Mouse (Mus musculus): ENCODE measurements around the gene Cdk14.
"Not testable (repeated sequence)": the region's sequence is repeated elsewhere in the genome, so short reads cannot be mapped to it uniquely, and the experiment has no call there.

Cdk14 gene

DNA sequence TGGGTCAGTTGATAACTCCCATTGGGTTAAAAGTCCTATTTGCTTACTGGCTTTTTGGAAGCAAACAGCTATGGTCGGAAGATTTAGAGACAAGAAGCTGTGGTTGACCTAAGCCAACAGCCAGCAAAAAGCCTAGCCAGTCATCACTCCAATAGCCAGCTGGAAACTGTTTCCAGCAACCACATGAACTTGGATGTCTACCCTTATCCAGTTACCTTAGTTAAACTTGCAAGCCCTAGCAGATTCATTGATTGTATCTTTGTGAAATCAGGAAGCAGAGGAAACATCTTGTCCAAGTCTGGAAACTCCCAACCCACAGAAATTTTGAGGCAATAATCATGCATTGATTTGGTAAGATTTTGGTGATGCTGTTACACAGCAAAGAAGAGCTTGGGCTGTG lies 458.5 kb downstream of the Cdk14 start:
- no peak for DNase-seq

DNA sequence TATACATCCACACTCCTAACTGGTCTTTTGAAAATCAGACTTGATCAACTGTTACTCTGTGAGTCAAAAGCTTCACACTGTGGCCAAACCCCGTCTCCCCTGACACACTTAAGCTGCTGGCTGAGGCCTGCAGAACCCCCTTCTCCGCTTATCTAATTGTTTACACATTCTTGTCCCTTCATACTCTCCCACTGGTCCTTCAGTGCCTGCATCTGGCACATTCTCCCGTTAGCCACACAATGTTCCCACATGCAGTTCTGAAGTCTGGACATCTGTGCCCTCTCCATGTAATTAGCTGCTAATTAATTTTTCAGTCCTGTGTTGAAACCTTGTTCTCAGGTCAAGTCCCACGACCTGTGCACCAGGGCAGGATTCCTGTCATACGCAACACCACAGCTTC lies 460.7 kb downstream of the Cdk14 start:
- DNase-seq = no peak

DNA sequence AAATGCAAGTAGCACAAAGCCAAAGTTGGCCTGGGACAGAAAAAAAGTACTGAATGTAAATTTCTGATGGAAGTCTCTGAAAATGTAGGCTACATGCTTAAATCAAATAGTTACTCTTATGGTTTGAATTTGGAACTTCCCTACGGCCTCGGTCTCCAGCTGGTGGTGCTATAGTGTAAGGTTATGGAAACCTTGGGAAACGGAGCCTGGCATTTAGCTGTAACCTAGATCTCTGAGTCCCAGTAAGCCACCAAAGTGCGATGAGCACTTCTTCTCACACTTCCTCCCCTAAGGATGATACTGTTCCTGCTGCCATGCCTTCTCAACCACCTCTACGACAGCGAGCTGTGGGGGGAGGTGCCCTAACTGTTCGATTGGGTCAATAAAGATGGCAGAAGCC lies 464.1 kb downstream of the Cdk14 start:
- DNase-seq = no peak

DNA sequence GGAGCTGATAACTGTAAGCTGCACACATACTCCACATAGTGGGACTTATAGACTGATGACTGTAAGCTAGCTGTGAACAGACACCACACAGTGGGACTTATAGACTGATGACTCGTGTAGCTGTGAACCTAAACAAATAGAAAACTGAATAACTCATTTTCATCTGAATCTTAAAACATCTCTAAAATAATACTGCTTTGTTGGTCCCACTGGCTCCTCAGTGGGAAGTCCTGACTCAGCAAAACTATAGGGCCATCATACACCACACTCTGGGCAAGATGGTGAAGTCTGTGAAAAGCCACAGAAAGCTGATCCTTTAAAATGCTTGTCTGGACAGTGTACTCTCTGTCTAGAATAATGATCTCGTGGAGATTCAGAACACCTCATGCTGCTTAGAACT lies 464.7 kb downstream of the Cdk14 start:
- no peak for DNase-seq

DNA sequence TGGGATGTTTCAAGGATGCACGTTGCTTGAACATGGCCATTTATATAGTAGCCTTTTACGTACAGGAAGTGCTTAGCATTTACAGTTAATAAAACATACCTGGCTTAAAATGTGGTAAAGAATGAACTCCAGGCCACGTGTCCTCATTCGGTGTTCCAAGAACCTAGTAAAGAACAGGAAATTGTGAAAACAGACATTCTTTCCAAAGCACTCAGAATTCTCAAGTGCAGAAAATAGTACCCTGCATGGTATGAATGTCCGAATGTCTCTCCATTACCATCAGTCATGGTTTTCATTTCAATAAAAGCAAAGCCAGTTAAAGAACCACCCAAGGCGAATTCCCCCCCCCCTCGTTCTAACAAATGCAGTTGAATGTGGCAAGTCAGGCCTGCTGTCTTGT lies 470.7 kb downstream of the Cdk14 start:
- DNase-seq = no peak

DNA sequence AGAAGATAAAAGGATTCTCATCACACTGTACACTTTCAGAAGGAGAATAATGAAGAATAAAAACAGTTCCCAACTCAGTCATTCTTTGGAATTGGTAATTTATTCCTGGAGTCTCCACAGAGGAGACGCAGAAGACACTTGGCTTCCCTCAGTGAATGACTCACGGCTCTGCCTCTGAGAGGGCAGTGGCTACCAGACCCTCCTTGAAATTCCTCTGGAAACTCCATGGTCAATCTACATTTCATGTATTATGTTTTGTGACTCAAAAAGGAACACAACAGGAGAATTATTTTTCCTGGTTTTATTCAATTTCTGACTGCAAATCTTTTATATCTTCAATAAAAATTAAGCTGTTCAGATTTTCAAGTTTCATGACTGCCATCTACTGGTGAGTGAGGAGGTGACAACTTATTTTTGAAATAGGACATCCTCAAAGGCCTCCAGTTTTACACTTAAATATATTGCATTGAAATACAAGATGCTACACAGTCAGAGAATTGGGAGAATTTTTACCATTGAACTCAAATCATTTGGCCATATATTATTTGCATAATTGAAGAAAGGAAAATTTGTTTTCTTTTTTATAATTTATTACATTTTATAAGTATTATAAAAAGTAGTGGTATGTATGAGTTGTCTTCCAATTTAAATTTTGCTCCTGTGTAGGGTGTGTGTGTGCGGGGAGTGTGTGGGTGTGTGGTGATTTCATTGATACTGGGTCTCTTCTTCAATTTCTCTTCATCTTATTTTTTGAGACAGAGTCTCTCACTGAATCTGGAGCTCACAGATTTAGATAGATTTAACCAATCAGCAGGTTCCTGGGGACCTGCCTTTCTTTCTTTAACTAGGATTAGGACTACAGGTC lies 471.8 kb downstream of the Cdk14 start:
- DNase-seq = peak; percentile 26 to 58

DNA sequence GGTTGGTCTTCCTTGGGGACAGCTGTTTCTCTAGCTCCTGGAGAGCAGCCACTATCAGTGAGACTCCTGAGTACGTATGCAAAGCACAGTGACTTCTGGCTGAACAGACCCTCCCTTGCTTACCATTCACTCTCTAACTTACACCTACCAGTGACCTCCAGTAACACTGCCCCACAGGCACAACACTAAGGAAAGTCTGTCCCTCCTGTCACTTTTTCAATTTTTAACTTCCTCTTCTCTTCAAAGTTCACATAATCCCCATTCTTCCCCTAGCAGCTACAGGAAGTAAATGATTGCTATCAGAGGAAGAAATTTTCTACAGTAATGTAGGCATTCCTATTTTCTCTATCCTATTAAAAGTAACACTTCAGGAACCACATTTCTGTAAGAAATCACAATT lies 485.0 kb downstream of the Cdk14 start:
- DNase-seq = no peak

DNA sequence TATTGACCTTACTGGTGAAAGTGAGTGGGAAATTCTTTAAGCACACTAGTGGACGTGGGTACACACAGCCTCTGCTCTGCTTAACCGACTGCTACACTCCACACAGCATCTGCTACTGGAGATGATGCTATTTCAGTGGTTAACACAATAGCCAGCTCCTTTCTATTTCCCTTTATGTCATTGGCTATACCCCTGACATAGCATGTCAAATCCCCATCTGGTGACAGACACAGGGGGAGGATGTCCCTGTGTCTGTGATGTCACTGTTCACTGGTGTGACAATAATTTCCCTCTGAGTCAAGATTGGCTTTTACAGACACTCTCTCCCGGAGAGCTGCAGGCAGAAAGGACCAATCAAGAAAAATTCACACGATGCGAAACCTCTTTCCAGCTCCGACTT lies 485.6 kb downstream of the Cdk14 start:
- no peak for DNase-seq

DNA sequence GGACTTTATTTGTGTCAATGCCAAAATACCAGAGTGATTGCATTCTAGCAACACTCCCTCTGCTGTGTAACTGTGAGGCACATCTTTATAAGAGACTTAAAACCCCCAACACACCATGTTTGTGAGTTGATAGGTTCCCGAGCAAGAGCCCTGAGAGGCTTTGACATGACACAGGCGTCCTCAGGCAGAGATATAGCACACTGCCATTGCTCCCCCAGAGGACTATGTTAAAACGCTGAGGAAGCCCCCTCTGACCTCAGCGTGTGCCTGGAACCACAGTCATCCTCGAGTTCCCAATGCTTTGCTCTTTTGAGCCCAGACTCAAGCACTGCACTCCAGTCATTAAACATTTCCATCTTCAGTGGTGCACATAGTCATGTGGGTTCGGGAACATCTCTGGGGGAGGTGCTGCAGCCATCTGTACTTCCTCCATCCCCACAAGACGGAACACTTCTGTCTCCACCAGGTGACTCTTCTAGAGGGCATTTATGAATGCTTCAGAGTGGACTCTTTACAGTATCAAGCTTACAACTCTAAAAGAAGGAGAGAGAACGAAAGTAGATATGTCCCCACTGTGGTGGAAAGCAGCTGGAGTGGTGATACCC lies 488.5 kb downstream of the Cdk14 start:
- no peak for DNase-seq

DNA sequence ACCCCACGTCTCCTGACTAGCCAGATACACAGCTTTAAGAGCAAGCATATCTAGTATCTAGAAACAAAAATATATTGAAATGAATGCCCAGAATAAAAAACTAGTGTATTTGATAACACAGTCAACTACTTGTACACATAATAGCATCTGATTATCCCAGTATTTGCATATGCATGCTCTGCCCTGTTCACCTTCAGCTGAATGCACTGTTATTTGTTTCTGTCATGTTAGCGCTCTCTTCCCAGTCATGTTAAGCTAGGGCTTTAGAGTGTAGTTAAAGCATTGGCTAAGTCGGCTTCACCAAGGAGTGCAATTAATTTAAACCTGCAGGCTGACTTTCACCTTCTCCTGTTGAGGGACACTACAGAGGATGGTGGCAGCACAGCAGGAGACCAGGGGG lies 490.5 kb downstream of the Cdk14 start:
- no peak for DNase-seq

DNA sequence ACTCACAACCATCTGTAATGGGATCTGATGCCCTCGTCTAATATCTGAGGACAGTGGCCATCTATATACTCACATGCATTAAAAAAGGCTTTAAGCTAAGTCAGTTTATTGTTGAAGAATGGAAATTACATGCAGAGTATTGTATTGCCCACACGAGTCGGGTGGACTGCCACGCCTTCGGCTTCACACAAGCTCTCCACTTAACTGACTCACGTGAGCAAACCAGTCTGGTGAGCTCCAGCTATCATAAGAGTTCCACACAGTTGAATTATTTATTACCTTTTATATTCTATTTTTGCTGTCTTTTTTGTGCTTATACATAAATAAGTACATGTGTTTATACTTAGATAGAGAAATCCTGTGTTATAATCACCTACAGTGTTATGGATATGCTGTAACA lies 495.2 kb downstream of the Cdk14 start:
- no peak for DNase-seq

DNA sequence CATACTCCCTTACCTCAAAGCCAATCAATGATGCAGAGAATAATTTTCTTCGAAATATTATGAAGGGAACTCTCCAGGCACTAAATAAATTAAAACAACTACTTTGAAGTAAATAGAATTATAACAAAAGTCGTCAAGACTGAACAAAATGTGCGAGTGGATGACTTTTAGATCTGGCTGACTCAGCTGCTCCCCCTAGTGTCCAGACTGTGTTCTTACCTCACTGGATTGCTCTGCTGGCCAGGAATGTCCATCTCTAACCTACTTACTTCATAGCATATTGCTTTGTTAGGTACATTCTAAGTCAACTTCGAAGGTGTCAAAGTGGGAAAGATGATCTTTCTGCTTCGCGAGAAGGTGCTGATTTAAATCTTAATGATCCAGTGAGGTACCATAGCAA lies 501.7 kb downstream of the Cdk14 start:
- DNase-seq = peak; percentile 82 to 83

DNA sequence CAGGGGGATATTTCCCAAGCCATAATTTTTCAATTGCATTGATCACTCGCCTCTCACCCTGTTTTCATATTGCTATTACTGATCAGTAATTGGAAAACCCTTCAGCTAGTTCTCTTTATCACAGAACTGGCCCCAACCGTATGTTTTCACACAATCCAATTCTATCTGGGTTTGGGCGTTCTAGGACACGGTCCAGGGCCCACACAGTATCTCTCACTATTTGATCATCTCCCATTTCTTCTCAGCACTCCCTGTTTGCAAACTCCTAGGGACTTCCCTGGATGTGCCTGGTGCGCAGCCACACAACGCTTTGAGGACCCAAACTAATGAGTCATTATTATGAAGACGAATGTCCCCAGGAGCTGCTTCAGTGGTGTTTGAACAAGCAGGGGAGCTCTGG lies 502.4 kb downstream of the Cdk14 start:
- no peak for DNase-seq

DNA sequence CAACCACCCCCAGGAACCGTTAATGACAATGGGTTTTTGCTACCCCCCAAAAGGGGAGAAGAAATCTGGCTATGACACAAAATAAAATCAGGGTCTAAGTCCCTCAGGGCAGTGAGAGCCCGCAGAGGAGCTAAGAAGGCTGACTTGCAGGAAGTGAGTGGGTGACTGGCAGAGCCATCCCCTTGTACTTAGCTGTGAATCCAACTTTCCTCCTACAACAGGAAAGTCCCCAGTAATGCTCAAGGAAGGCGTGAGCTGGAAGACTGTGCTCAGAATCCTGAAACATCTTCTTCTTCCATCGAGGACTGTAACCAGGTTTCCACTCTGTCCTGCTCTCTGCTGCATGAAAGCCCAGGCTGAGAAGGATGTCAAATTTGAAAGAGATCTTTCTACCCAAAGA lies 502.8 kb downstream of the Cdk14 start:
- no peak for DNase-seq

DNA sequence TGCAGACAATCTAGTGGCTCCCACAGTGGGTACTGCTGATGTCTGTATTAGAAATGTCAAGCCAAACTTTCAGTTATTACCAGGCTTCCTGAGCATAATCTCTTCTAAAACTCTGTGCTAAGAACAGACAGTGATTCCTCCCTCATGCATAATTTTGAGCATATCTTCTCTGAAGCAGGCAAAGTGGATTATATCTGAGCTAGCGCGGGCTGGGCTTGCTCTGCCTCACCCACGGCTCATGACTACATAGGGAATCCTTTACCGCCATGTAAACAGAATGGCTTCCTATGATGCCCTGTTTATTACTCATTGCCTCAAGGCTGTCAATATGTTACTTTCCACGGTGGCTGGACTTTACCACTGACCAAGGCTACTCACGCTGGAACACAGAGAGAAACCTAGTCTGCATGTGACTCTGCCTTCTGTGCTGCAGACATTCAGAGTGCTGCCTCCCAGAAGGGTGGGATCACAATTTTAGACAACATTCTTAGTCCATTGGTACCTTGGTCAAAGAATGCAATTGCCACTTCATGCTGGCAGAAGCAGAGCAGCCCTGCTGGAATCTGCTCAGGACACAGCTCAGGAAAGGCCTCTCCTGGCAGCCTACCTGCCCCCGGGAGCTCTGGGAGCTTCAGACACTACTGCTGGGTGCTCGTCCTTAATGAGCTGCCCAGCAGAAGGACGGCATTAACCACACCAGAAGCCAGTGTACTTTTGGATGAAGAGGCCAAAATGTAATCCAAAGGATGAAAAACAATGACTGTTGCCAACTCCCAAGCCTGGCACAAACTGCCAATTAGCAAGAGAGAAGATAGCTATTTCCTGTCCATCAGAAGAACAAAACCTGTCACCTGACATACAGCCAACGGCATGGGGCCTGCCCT lies 503.5 kb downstream of the Cdk14 start:
- peak; percentile 52 to 66 for DNase-seq

DNA sequence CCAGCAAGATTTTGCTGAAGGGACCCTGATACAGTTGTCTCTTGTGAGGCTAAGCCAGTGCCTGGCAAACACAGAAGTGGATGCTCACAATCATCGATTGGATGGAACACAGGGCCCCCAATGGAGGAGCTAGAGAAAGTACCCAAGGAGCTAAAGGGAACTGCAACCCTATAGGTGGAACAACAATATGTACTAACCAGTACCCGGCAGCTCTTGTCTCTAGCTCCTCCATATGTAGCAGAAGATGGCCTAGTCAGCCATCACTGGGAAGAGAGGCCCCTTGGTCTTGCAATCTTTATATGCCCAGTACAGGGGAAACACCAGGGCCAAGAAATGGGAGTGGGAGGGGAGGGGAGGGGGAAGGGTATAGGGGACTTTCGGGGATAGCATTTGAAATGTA lies 515.2 kb downstream of the Cdk14 start:
- DNase-seq = not testable (repeated sequence)

DNA sequence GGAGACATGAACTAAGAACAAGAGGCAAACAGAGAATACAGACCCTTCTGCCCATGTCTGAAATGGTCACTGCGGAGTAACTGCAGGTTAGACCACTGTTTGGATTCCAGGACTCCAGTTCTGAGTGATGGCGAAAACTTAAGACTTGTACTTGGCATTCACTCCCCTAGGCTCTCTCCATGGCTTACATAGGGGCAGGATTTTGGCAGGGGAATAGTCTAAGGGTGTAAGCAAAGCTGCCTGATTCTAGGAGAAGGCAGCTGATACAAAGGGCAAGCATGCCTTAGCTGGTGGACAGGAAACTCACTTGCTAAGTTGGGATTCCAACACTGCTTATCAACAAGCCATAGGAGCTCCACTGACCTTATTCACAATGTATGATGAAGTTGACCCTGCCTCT lies 521.9 kb downstream of the Cdk14 start:
- no peak for DNase-seq

DNA sequence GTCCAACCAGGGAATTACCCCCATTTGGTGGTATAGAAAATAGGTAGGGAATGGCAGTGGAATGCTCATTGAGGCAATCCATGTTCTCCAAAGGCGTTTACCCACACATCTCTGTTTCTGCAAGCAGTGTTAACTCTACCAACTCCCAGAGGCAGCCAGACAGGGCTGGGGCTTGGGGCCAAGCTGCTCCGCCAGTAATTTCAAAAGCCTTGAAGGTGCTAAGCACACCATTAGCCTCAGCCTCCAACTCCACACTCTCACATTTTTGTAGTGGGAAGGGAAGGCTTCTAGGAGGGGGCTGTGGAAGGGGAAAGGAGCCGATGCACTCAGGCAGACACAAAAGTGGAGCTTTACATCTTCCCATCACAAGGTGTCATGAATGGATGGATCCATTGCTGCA lies 525.1 kb downstream of the Cdk14 start:
- no peak for DNase-seq

DNA sequence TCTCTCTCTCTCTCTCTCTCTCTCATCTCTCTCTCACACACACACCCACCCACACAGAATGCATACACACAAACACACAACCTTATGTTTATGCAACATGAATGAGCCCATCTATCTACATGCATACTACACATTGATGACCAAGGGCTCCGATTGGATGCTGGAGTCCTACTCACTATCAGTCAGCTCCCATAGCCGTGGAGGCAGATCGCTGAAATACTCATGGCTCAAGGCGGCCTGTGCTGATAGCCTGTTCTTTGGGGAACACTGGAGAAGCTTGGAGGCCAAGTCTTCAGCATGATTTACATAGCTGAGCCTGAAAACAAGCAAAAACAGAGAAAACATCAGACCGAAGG lies 526.3 kb downstream of the Cdk14 start:
- DNase-seq = no peak

DNA sequence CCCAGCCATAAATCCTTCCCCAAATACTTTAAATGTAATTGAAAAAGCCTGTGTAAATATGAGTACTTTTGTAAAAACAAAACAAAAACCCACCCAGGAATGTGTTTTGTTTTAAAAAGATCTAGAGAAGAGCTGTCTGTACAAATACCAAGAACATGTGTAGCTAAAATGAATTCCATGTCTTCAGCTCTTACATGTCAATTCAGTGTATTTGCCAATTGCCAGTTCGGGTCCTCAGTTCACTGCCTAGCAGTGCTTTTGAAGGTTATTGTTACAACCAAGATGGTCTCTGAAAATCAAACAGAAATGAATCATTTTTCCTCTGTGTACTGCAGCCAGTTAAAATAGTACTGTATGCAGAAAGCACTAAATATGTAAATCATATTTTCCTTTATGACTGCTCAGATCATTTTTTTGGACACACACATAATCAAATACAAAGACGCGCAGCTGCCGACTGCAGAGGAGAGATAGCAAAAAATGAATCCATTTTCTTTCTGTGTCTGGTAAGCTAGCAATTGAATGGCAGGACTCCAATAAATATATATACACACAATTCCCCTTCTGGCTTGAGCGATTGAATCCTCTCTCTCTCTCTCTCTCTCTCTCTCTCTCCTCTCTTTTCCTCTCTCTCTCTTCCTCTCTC lies 526.8 kb downstream of the Cdk14 start:
- no peak for DNase-seq

DNA sequence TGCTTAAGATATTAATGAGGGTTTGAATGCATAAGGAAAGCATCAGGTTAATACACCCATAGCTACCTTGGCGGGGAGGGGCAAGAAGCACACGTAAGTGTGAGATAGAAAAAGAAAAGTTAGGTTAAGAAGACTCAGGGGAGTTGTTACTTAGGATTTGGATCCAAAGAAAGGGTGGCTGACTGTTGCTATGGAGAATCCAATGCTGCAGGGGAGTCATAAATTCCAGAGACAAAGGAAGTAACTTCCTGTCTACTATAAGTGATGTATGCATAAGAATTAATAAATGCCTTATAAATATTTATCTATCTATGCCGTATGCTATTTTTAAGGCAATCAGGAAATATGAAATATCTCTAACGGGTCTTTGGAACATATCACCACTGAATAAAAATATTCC lies 527.4 kb downstream of the Cdk14 start:
- no peak for DNase-seq

DNA sequence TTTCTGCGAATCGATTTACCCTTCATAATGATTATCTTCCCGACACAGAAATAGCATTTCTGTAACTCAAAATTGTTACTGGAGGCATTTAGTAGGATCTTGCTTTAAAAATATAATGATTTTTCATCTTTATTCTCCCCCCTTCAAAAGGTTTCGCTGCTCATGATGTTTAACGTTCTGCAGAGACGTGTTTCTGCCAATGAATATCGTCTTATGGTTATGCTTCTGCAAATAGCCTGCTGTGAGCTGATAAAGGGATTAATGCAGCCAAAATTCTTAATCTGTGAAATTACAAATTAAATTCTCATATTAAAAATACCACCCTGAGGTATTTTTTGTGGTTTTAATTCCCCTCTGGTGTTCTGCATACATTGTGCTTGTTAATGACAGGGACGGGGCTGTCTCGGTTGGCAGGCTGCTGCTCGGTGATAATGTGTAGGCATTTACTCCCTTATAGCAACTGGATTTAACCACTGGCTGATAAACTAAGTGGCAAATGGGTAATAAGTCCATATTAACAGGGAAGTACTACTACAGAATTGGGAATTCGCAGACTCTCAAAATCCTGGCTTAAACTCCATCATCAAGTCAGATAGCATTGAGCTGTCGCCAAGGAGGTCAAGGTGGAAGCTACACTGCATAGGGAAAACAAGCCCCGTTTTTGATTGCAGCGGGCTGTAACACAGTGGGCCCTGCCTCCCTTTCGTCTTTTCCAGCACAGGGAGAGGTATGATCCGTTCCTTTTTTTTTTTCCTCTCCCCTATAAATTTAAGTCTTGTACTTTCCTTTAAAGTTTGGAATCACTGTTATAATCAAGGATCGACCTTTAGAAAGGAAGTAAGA lies 528.0 kb downstream of the Cdk14 start:
- no peak for DNase-seq

Data from cerebellum, postnatal 14 days (tissue).